Mouse (Mus musculus) cortical plate, adult 2 months (tissue): ENCODE measurements around the gene Vmn1r11.

ENCODE experiments used
- CTCF ChIP-seq: fragments of 200-500 bp; IDR thresholded peaks from 2 replicates; pipeline ENCODE4 v1.5.1; 2011; ENCODE audit warnings: mild to moderate bottlenecking, control low read depth, low read length; ENCODE audit not compliant: insufficient read depth; ENCODE audit errors: extremely low read depth
- POLR2A ChIP-seq: fragments of 200-500 bp; IDR thresholded peaks from 2 replicates; pipeline ENCODE4 v1.6.1; 2011; ENCODE audit warnings: mild to moderate bottlenecking, low read length, control low read depth; ENCODE audit not compliant: insufficient read depth; ENCODE audit errors: extremely low read depth

DNA sequence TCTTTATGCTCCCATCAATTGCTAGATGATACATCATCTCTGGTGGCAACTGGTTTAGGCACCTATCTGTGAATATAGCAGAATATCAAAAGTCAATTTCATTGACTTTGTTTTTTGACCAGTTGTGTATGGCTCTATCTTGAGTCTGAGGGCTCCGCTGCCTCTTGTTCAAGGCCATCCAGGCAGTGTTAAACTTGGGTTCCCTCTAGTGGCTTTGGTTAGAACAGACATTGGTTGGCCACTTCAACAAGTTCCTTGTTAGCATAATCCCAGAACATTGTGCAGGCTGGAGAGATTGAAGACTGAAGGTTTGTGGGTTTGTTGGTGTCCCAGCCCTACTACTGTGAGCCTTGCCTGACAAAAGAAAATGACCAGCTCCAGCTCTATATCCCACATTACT, 26.9 kb upstream of the Vmn1r11 start:
- TF ChIP-seq CTCF (no peak), POLR2A (no peak)
